Mouse (Mus musculus) midbrain, embryonic 12.5 days (tissue): ENCODE data around the gene Ipo4. TPM values are rescaled to one million over a fixed set of nuclear protein-coding genes. Genes with fewer than 3 reads are reported as not detected.
A peak's percentile ranks its signal among the peaks of the same experiment; 100 is the strongest.

Experiments
- ATAC-seq: fragments of 200-750 bp; cut with Nextera tagmentation; 2 replicates; pipeline ENCODE4 v1.8.0; 2017; ENCODE audit warnings: low read depth, moderate TSS enrichment, moderate library complexity; ENCODE audit not compliant: low FRiP score
- H3K27ac ChIP-seq: fragments of 300-500 bp; sonication (generic); replicated peaks from 2 replicates; pipeline ENCODE4 v1.5.1; 2016; ENCODE audit warnings: mild to moderate bottlenecking
- H3K27me3 ChIP-seq: fragments of 300-500 bp; sonication (generic); 2 replicates; pipeline ENCODE4 v1.6.1; 2016; ENCODE audit warnings: mild to moderate bottlenecking
- H3K36me3 ChIP-seq: fragments of 300-500 bp; sonication (generic); 2 replicates; pipeline ENCODE4 v1.6.1; 2016
- H3K4me1 ChIP-seq: fragments of 300-500 bp; sonication (generic); 2 replicates; pipeline ENCODE4 v1.6.1; 2016
- H3K4me2 ChIP-seq: fragments of 300-500 bp; sonication (generic); replicated peaks from 2 replicates; pipeline ENCODE4 v1.6.1; 2016; ENCODE audit warnings: mild to moderate bottlenecking, moderate library complexity
- H3K4me3 ChIP-seq: fragments of 300-500 bp; sonication (generic); 2 replicates; pipeline ENCODE4 v1.5.1; 2016; ENCODE audit warnings: mild to moderate bottlenecking
- H3K9ac ChIP-seq: fragments of 300-500 bp; sonication (generic); replicated peaks from 2 replicates; pipeline ENCODE4 v1.6.1; 2016; ENCODE audit warnings: mild to moderate bottlenecking, moderate library complexity
- H3K9me3 ChIP-seq: fragments of 300-500 bp; sonication (generic); 2 replicates; pipeline ENCODE4 v1.6.1; 2016; ENCODE audit warnings: mild to moderate bottlenecking
- WGBS: fragments of 180-500 bp; shearing (Covaris S2); methylation state at CpG from one replicate; pipeline ENCODE4 v1.1.7; 2016; 5-methylcytosine and 5-hydroxymethylcytosine counted together
- polyA plus RNA-seq: library from polyadenylated mRNA; unstranded; fragments of >200 nt; fragmentation: Nextera tagmentation; extraction: Ambion mirVana; gene quantifications from 2 replicates; pipeline ENCODE4 v1.2.1, GENCODE M21; 2016

The Ipo4 gene
- polyA plus RNA-seq, 1 experiment from 2014 or later: 78.5 TPM

DNA sequence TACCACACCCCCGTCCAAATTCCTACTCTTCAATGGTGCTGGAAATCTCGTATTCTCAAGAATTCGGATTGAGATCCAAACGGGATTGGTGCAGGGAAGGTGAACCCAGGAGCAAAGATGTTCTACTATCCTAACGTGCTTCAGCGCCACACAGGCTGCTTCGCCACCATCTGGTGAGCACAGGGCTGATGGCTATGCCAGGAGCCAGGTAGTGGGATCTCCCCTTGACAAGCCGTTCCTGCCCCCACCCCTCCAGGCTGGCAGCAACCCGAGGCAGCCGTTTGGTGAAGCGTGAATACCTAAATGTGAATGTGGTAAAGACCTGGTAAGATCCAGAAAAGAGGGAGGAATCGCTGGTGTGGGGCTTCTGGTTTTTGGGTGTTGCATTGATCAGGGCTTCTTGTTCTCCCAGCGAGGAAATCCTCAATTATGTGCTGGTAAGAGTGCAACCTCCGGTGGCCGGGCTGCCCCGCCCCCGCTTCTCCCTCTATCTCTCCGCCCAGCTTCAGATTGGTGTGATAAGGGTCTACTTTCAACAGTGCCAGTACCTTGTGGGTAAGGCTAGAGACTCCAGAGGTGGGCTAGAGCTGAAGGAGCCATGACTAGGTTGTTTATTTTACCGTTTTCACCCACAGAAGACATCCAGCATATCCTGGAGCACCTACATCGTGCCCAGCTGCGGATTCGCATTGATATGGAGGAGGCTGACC is 17.1 kb downstream of the Ipo4 start:
- Histone ChIP-seq H3K9ac (no peak overlapping the region), H3K27me3 (peaks cover 9% of the 10 kb centered on the region), H3K9me3 (no peaks in the 10 kb centered on the region), H3K27ac (no peak overlapping the region), H3K36me3 (0 out of 2 replicates have a peak, but pooled peaks cover 1% of the 10 kb centered on the region), H3K4me1 (0 out of 2 replicates have a peak, but pooled peaks cover 9% of the 10 kb centered on the region), H3K4me3 (peak overlapping the region; percentile 19), H3K4me2 (peak overlapping the region; percentile 30)
- WGBS: 53% methylated on average over 22 of the region's 22 CpGs
- no peak for ATAC-seq

DNA sequence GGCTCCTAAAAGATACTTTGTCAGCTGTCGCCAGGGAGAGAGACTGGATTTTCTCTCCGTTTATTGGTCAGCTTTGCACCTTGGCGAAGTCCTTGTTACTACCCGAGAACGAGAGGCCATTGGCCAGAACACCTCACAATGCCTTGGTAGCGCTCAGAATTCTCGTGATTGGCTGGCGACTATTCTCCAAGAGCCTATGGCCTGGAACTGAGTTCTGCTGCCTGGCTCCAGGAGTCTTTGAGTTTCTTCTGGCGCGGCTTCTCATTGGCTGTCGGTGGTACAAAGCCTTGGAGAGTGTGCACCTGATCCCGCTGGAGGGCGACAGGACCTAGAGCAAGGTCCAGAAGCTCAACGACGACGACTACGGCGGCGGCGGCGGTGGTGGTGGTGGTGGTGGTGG is 17.9 kb downstream of the Ipo4 start, which contains the start of gene Rec8:
Gene Rec8 (plus strand): TSS at position 216 of the 400 bp plus-strand sequence.
- Histone ChIP-seq H3K36me3 (no peaks in the 10 kb centered on the region), H3K4me2 (peak within 1 kb of the TSS; percentile 30), H3K4me1 (0 out of 2 replicates have a peak, but pooled peaks cover 9% of the 10 kb centered on the region), H3K9me3 (no peaks in the 10 kb centered on the region), H3K27ac (no peak within 1 kb of the TSS), H3K4me3 (peak within 1 kb of the TSS; percentile 19), H3K9ac (no peak within 1 kb of the TSS), H3K27me3 (peaks cover 9% of the 10 kb centered on the region)
- ATAC-seq: peak; percentile 54; the same call in 1 of the 2 replicates
- WGBS: 25% methylated on average over 21 of the region's 21 CpGs

DNA sequence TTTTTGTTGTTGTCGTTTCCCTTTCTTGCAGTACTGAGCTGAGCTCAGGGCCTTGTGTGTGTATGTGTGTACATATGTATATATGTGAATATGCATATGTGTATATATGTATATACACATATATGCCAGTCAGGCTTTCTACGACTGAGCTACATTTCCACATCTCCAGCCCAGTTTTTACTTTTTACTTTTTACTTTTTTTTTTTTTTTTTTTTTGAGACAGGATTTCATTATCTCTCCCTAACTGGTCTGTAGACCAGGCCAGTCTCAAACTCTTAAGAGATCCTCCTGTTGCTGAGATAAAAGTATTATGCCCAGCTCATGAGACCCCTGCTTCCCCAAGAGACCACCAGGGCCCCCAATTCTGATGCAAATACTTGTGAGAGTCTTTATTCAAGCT is 18.9 kb downstream of the Ipo4 start:
- Histone ChIP-seq H3K4me2 (no peak overlapping the region), H3K27me3 (peaks cover 9% of the 10 kb centered on the region), H3K9ac (no peak overlapping the region), H3K36me3 (no peaks in the 10 kb centered on the region), H3K27ac (no peak overlapping the region), H3K9me3 (no peaks in the 10 kb centered on the region), H3K4me3 (no peak overlapping the region), H3K4me1 (0 out of 2 replicates have a peak, but pooled peaks cover 9% of the 10 kb centered on the region)
- no peak for ATAC-seq
- WGBS: 63% methylated on average over 2 of the region's 2 CpGs

DNA sequence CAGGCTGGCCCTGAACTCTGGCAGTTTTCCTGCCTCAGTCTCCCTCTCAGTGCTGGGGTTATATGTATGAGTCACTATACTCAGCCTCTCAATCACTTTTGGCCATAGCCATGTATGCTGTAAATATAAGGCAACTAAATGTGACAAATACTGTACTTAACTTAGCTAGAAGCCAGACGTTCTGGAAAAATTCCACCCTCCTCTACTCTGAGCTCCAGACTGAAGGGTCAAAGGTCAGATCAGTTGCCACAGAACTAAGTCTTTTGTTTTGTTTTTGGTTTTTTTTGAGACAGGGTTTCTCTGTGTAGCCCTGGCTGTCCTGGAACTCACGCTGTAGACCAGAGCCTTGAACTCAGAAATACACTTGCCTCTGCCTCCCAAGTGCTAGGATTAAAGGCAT is 19.9 kb downstream of the Ipo4 start:
- no peak overlapping the region for H3K27ac ChIP-seq
- WGBS: 52% methylated on average over 2 of the region's 2 CpGs
- no peak overlapping the region for H3K4me2 ChIP-seq
- 0 out of 2 replicates have a peak, but pooled peaks cover 9% of the 10 kb centered on the region for H3K4me1 ChIP-seq
- no peak overlapping the region for H3K9ac ChIP-seq
- no peaks in the 10 kb centered on the region for H3K9me3 ChIP-seq
- no peak overlapping the region for H3K4me3 ChIP-seq
- H3K27me3 ChIP-seq: peaks cover 9% of the 10 kb centered on the region
- no peak for ATAC-seq
- H3K36me3 ChIP-seq: no peaks in the 10 kb centered on the region

DNA sequence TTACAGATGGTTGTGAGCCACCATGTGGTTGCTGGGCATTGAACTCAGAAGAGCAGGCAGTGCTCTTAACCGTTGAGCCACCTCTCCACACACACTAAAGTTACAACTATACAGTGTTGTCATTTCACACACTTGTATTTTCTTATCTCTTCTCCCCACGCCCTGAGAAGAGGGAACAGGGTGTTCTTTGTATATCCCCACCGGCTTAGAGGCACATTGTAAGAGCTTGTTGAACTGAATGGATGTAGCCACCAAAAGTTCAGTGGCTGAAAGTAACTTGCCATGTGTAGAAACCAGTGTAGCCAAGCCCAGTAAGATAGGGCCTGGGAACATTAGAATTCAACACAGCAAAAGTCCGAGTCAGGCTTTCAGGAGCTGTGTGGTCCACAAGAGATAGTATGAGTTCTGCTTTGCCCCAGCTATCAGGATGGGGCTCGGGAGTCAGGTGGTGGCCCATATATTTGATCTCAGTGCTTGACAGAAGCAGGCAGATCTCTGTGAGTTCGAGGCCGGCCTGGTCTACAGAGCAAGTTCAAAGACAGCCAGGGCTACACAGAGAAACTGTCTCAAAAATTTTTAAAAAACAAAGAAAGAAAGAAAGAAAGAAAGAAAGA is 21.1 kb downstream of the Ipo4 start:
- Histone ChIP-seq H3K9me3 (no peaks in the 10 kb centered on the region), H3K4me2 (no peak overlapping the region), H3K27ac (no peak overlapping the region), H3K9ac (no peak overlapping the region), H3K27me3 (peaks cover 9% of the 10 kb centered on the region), H3K36me3 (no peaks in the 10 kb centered on the region), H3K4me3 (no peak overlapping the region), H3K4me1 (0 out of 2 replicates have a peak, but pooled peaks cover 9% of the 10 kb centered on the region)
- 87% methylated on average over 7 of the region's 7 CpGs for WGBS
- no peak for ATAC-seq

DNA sequence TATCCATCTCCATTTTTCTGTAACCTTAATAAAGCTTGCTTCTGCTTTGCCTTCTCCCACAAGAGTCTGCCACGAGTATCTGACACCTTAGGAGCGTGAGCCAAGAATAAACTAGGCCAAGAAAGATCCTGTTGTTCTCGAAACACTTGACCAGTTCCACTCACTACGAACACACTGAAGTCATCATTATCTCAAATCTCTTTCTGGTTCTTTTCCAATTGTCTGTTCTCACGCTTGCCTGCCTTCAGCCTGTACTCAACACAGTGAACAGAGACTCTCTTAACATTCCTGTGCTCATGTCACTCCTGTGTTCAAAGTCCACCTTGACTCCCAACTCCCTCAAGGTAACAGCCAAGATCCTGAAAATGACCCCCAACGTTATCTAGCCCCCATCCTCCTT is 22.4 kb downstream of the Ipo4 start:
- Histone ChIP-seq H3K9ac (no peak overlapping the region), H3K4me2 (no peak overlapping the region), H3K4me1 (0 out of 2 replicates have a peak, but pooled peaks cover 5% of the 10 kb centered on the region), H3K4me3 (no peak overlapping the region), H3K36me3 (peaks cover 12% of the 10 kb centered on the region), H3K9me3 (no peaks in the 10 kb centered on the region), H3K27ac (no peak overlapping the region), H3K27me3 (peaks cover 6% of the 10 kb centered on the region)
- no peak for ATAC-seq
- 78% methylated on average over 6 of the region's 6 CpGs for WGBS

DNA sequence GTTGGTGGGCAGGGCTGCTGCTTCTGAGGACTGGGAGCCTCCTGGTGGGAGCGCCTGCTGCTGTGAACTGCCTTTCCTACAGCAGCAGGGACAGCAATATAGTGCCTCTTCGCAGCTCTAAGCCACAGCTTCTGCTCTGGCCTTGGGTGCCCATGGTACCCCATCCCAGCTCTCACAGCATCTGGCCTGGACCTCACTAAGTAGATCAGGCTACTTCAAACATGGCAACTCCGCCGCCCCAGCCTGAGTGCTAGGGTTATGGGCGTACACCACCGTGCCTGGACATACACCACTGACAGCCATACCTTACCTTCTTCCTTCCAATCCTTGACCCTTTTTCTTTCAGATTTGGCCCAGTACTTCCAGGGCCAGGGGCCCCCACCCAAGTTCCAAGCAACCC is 27.4 kb downstream of the Ipo4 start:
- Histone ChIP-seq H3K4me3 (no peak overlapping the region), H3K9ac (no peak overlapping the region), H3K4me2 (no peak overlapping the region), H3K9me3 (no peaks in the 10 kb centered on the region), H3K27me3 (no peaks in the 10 kb centered on the region), H3K36me3 (peaks cover 44% of the 10 kb centered on the region), H3K4me1 (peaks cover 10% of the 10 kb centered on the region; the same call in 1 of the 2 replicates), H3K27ac (no peak overlapping the region)
- WGBS: 97% methylated on average over 6 of the region's 6 CpGs
- ATAC-seq: no peak

DNA sequence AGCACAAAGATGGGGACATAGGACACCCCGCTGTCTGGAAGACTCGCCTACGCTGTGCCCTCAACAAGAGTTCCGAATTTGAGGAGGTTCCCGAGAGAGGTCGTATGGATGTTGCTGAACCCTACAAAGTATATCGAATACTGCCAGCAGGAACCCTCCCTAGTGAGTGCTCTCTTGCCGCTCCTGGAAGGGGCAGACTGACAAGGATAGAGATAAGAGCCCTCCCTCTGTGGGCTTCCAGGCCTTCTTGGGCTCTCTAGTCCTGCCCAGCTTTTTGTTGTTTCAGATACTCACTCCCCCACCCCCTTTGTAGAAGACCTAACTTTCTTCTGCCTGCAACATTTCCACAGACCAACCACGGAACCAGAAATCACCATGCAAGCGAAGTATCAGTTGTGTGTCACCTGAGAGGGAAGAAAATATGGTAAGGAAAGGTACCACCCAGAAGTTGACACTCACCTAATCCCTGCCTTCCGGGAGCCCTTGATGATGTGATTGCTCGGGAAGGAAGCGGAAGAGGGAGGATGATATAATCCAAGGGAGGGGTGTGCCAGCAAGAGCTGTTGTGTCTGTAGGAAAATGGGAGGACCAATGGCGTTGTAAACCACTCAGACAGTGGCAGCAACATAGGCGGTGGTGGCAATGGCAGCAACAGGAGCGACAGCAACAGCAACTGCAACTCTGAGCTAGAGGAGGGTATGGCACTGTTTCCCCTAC is 29.9 kb downstream of the Ipo4 start:
- Histone ChIP-seq H3K36me3 (peaks cover 68% of the 10 kb centered on the region), H3K4me3 (no peak overlapping the region), H3K9me3 (no peaks in the 10 kb centered on the region), H3K4me2 (no peak overlapping the region), H3K9ac (no peak overlapping the region), H3K27ac (no peak overlapping the region), H3K27me3 (no peaks in the 10 kb centered on the region), H3K4me1 (peaks cover 10% of the 10 kb centered on the region; the same call in 1 of the 2 replicates)
- 95% methylated on average over 16 of the region's 16 CpGs for whole genome bisulfite sequencing
- no peak for ATAC-seq

DNA sequence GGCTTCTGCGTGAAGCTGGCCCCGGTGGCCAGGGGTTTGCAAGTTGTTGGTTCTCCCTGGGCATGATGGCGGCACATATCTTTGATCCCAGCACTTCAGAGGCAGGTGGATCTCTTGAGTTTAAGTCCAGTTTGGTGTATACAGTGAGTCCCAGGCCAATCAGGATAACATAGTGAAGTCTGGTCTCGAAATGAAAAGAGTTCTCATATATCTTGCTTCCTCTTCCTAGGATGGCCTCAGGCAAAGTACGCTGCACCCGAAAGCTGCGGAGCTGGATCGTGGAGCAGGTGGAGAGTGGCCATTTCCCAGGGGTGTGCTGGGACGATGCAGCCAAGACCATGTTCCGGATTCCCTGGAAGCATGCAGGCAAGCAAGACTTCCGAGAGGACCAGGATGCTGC is 30.9 kb downstream of the Ipo4 start:
- WGBS: 93% methylated on average over 11 of the region's 11 CpGs
- H3K9ac ChIP-seq: no peak overlapping the region
- no peaks in the 10 kb centered on the region for H3K27me3 ChIP-seq
- no peak overlapping the region for H3K27ac ChIP-seq
- ATAC-seq: no peak
- no peaks in the 10 kb centered on the region for H3K9me3 ChIP-seq
- peaks cover 10% of the 10 kb centered on the region; the same call in 1 of the 2 replicates for H3K4me1 ChIP-seq
- H3K4me2 ChIP-seq: no peak overlapping the region
- peaks cover 79% of the 10 kb centered on the region for H3K36me3 ChIP-seq
- H3K4me3 ChIP-seq: no peak overlapping the region

DNA sequence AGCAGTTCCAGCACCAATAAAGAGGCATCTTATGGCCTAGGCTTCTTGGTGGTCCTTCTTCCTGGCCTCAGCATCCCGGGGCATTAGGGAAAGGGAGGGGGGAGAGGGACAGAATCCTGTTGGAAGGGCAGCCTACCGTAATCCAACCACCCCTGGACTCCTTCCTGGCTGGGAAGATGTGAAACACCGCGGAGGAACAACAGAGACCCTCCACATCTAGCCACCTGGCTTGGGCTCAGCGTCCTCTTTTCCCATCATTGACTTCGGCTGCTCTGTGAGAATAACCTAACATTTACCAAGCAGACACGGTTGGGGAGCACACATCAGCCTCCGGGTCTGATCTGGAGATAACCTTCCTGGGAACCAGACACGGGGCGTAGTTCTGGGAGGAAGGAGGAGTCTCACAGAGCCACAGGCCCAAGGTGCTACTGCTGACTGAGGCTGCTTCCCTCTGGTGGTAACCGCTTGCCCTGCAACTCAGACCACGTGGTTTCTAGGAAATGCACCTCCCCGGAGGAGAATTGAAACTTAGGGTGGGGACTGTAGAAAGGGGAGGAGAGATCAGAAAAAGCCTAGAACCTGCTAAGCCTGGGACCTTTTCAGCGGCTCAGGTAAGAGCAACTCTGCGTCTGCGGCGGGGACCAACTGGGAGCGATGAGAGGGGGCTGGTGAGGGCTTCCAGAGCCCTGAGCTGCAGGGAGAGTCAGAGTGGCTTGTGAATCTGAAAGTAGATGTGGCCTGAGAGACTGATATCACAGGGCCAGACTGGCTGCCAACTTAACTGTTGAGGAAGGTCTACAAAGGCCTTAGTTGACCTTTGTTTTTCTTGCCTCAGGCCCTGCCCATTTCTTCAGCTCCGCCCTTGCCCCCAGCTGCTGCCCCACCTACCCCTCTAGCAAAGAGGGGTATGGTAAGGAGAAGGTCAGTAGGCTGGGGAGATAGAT is 31.9 kb downstream of the Ipo4 start:
- Histone ChIP-seq H3K4me2 (peak overlapping the region; percentile 34), H3K27me3 (no peaks in the 10 kb centered on the region), H3K4me1 (peaks cover 10% of the 10 kb centered on the region; the same call in 1 of the 2 replicates), H3K9ac (peak overlapping the region; percentile 39; the same call in 1 of the 2 replicates), H3K36me3 (peaks cover 82% of the 10 kb centered on the region), H3K27ac (no peak overlapping the region), H3K9me3 (no peaks in the 10 kb centered on the region), H3K4me3 (peak overlapping the region; percentile 12; the same call in 1 of the 2 replicates)
- ATAC-seq: peak; percentile 79
- 27% methylated on average over 19 of the region's 19 CpGs for WGBS

DNA sequence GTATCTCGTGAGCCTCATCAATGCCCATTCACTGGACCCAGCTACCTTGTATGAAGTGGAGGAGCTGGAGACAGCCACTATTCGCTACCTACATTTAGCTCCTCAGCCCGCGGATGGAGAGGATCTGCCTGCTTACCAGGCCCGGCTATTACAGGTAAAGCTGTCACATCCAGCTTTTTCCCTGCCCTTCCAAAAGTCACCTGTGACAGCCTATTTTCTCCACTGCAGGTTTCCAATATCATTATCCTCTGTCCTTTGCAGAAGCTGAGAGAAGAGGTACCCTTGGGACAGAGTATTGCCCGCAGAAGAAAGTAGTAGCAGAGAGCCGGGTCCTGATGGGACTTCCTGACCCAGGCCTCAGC is 32.5 kb downstream of the Ipo4 start, which contains the start of gene Irf9:
Gene Irf9 (plus strand): TSS at position 301 of the 362 bp plus-strand sequence.
- no peaks in the 10 kb centered on the region for H3K9me3 ChIP-seq
- H3K4me3 ChIP-seq: peak within 1 kb of the TSS; percentile 12; the same call in 1 of the 2 replicates
- H3K36me3 ChIP-seq: peaks cover 81% of the 10 kb centered on the region
- H3K9ac ChIP-seq: peak within 1 kb of the TSS; percentile 39; the same call in 1 of the 2 replicates
- ATAC-seq: no peak
- H3K4me1 ChIP-seq: peaks cover 10% of the 10 kb centered on the region; the same call in 1 of the 2 replicates
- WGBS: 89% methylated on average over 7 of the region's 7 CpGs
- no peaks in the 10 kb centered on the region for H3K27me3 ChIP-seq
- peak within 1 kb of the TSS; percentile 34 for H3K4me2 ChIP-seq
- H3K27ac ChIP-seq: no peak within 1 kb of the TSS
